Mouse (Mus musculus): ENCODE measurements around the gene Slc26a6.
A peak's percentile ranks its signal among the peaks of the same experiment; 100 is the strongest.

Gene Slc26a6

DNA sequence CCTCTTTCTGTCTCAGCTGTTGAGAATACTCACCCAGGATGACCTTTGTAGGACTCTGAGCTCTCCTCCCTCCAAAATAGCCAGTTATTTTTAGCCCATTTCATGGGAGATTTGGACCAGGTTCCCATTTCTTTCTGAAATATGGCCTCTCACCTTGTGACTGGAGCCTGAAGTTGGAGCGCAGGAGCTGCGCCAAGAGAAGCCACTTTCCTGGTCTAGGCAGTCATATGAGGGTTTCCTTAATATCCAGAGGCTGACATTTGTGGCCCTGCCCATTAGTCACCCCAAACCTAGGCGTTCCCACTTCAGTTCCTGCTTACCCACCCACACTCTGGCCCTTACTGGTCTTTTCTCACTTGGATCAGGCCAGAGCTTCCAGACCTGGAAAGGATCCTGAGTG is at the start of gene Slc26a6:
TSS of gene Slc26a6 (plus strand) at position 308 of the 400 bp plus-strand sequence.
- no peak for DNase-seq (ENCODE audit: low spot score)

- peak; percentile 54 for DNase-seq (ENCODE audit: low spot score)
Observed at GRCm38 (mm10) chr9:108805768-108806167, 47.3 kb upstream of the Slc26a6 start.

- DNase-seq (ENCODE audit: low spot score): no peak
Observed at GRCm38 (mm10) chr9:108806379-108806778, 46.7 kb upstream of the Slc26a6 start.

DNA sequence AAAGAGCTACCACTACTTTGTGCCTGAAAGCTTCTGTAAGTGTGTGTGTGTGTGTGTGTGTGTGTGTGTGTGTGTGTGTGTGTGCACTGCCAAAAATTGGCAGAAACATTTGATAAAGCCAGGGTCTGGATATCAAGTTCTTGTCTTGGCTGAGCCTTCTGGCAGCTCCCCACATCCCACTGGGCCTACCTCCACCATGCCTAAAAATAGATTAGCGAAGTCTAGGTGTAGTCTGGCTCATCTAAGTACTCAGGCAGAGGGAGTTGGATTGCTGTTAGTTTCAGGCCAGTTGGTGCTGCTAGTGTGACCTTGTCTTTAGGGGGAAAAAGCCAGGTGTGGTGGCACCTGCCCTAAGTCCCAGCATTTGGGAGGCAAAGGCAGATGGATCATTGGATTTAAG is 46.3 kb upstream of the Slc26a6 start:
- DNase-seq (ENCODE audit: low spot score): peak; percentile 29

GRCm38 (mm10) chr9:108807674-108808073 is 45.4 kb upstream of the Slc26a6 start:
- DNase-seq (ENCODE audit: low spot score): peak; percentile 77

DNA sequence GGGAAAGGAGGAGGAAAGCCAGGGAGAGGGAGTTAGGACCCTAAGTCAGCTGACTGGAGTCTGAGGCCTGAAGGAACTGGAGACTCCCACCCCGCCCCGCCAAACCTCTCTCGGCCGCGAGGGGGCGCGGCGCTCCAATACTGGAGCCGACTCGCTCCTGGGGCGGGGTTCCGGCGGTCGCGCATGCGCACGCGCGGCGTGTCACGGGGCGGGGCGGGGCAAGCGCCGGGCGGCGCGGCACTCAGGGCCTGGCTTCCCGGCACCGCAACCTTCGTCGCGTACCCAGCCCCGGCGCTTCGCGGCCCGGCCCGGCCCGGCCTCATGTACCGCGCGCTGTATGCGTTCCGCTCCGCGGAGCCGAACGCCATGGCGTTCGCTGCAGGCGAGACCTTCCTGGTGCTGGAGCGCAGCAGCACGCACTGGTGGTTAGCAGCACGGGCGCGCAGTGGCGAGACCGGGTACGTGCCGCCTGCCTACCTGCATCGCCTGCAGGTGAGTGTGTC is 44.9 kb upstream of the Slc26a6 start, which contains the start of gene Nckipsd:
TSS of gene Nckipsd (plus strand) at position 206 of the 503 bp plus-strand sequence.
- peak; percentile 94 for DNase-seq (ENCODE audit: low spot score)

DNA sequence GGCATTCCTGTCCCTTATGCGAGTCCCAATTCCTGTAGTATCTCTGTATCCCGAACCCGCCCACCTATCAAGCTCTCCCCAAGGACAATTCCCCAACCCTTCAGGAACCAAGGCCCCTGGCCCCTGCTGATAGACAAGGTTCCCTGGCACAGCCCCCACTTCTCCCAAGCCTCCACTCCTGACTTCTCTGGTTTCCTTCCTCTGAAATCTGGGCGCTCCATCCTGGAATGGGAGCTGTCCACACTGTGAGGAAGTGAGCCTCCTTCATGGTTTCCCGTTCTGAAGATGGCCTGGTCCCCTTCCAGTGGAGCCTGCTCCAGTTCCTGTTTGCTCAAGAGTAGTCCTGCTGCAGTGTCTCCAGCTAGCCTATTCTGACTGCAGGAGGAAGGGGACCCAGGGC is 43.9 kb upstream of the Slc26a6 start:
- DNase-seq (ENCODE audit: low spot score): no peak

DNA sequence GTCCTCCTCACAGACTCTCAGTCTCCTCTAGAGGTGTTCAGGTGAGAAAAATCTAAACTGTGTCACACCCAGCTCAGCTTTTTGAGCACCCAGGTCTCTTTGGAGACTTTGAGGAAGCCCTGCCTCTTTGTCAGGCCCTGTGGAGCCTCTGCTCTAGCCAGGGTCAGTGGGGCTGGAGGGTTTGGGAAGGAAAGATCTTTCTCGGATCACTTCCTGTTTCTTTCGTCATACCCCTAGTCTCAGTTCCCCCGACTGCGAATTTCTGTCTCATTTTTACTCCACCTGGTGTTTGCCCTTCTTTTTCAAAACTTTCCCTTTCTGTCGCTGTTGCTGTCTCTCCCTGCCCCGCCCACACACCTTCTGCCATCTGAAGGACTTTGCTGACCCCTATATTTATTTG is 43.4 kb upstream of the Slc26a6 start:
- no peak for DNase-seq (ENCODE audit: low spot score)

DNA sequence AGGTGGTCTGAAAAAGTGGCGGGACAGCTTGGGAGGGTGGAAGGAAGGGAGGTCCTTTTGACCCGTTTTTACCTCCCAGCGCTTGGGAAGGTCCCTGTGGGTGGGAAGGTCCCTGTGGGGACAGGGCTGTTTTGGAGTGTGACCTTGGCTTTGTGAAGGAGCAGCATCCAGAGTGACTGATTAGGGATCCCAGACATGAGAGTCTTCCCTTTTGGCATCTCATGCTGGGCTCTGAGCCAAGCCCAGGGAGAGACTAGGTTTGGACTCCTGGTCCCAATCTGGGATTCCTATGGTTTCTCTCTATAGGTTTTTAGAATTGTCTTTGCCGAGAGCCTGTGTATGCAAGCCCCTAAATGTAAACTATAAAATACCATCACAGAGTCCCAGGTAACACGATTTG is 42.6 kb upstream of the Slc26a6 start:
- DNase-seq (ENCODE audit: low spot score): no peak

GRCm38 (mm10) chr9:108815557-108815956 is 37.5 kb upstream of the Slc26a6 start:
- no peak for DNase-seq (ENCODE audit: low spot score)

DNA sequence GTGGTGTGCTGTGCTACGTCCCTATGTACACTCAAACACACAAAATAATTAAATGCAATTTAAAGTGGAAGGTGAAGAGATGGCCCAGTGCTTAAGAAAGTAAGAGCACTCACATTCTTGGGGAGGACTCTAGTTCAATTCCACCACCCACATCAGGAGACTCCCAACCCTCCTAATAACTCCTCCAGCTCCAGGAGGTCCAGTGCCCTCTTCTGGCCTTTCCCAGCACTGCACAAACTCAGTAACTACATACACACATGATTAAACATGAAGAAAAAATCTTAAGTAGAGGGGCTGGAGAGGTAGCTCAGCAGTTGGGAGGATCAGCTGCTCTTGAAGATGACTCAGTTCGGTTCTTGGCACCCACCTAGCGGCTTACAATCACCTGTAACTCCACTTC is 33.6 kb upstream of the Slc26a6 start:
- DNase-seq (ENCODE audit: low spot score): peak; percentile 35

GRCm38 (mm10) chr9:108820077-108820476 is 33.0 kb upstream of the Slc26a6 start:
- DNase-seq (ENCODE audit: low spot score): no peak

DNA sequence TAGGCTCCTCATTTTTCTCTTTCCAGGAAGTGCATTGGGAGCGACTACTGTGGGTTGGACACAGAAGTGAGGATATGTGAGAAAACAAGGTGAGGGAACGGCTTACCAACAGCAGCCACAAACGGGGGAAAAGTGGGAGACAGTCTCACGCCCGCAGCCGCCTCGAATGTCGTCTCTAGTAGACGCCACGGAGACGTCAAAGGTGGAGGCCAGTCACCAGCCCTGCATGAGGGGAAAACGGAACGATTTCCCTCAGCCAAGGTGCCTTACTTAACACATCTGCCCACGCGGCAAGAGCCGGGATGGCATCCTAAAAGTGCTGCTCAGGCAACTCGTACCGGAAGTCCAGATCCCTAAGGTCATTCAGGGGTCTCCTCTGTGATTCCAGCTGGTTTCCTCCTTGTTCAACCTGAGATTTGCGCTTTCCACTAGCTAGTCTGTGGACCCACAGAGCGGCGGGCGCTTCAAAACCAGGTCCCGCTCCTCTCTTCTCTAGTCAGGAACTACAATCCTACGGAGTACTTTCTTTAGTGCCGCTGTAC is 28.9 kb upstream of the Slc26a6 start:
- no peak for DNase-seq (ENCODE audit: low spot score)

- no peak for DNase-seq (ENCODE audit: low spot score)
Observed at GRCm38 (mm10) chr9:108824755-108825413, 28.2 kb upstream of the Slc26a6 start.

DNA sequence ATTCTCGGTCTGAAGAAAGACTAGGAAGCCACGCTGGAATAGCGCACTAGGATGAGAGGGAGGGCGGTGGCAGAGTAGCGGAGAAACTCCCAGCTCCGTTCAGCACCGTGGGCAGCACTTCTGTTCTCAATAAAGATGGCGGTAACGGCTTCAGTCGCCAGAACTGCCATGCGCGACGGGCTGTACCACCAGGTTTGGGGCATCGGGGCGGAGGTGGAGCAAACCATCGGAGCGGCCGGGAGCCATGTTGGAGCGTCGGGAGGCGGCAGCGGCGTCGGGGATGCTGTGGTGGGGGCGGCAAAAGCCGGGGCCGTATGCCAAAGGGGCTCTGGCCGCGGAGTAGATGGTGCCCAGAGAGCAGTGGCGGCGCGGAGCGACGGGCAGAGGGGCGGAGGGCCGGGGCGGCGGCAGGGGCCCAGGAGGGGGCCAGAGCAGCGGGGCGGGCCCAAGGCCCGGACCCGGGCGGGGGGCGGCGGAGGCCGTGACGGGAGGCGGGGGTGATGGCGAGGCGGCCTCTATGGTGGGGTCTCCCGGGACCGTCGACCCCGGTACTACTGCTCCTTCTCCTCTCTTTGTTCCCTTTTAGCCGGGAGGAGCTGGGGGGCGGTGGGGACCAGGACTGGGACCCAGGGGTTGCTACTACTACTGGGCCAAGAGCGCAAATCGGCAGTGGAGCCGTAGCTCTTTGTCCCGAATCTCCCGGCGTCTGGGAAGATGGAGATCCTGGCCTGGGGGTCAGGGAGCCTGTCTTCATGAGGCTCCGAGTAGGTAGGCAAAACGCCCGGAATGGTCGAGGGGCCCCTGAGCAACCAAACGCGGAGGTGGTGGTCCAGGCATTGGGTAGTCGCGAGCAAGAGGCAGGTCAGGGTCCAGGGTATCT is 27.0 kb upstream of the Slc26a6 start, which contains the start of gene Celsr3:
TSS of gene Celsr3 (plus strand) at position 501 of the 880 bp plus-strand sequence.
- peak; percentile 47 for DNase-seq (ENCODE audit: low spot score)

DNA sequence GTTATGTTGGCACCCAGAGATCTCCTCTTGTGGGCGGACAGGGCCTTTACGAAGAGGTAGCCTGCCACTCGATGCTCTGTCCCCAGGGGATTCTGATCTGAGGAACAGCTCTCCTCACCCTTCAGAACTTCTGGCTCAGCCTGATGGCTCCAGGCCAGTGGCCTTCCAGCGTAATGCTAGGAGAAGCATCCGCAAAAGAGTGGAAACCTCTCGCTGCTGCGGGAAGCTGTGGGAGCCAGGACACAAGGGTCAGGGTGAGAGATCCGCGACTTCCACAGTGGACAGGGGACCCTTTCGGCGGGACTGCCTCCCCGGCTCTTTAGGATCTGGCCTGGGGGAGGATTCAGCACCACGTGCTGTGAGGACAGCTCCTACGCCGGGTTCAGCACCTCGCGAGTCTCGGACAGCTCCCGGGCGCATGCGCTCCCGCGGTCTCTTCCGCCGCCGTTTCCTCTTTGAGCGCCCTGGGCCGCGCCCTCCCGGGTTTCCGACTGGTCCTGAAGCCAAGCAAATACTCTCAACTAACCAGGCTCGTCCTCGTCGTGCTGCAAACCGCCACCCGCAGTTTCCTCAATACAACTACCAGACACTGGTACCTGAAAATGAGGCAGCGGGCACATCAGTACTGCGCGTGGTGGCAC is 26.3 kb upstream of the Slc26a6 start:
- DNase-seq (ENCODE audit: low spot score): peak; percentile 65

- DNase-seq (ENCODE audit: low spot score): no peak
Observed at GRCm38 (mm10) chr9:108827454-108827853, 25.6 kb upstream of the Slc26a6 start.

GRCm38 (mm10) chr9:108827906-108828305 is 25.2 kb upstream of the Slc26a6 start:
- no peak for DNase-seq (ENCODE audit: low spot score)

DNA sequence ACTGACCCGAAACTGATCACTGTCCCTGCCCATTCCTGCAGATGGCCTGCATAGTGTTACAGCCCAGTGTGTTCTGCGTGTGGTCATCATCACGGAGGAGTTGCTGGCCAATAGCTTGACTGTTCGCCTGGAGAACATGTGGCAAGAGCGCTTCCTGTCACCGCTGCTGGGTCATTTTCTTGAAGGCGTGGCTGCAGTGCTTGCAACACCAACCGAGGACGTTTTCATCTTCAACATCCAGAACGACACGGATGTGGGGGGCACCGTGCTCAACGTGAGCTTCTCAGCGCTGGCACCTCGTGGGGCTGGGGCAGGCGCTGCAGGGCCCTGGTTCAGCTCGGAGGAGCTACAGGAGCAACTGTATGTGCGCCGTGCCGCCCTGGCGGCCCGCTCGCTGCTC is 21.4 kb upstream of the Slc26a6 start:
- DNase-seq (ENCODE audit: low spot score): no peak

- DNase-seq (ENCODE audit: low spot score): peak; percentile 84
Observed at GRCm38 (mm10) chr9:108832390-108833108, 20.5 kb upstream of the Slc26a6 start.

GRCm38 (mm10) chr9:108842989-108843388 is 10.1 kb upstream of the Slc26a6 start:
- DNase-seq (ENCODE audit: low spot score): no peak
